Mouse (Mus musculus) intestine, postnatal 0 days (tissue): ENCODE data around the gene P2rx1. TPM values are rescaled to one million over a fixed set of nuclear protein-coding genes. Genes with fewer than 3 reads are reported as not detected.

Source experiments
- ATAC-seq: fragments of 200-750 bp; cut with Nextera tagmentation; 2 replicates; pipeline ENCODE4 v1.8.0; 2017; ENCODE audit warnings: mild to moderate bottlenecking, moderate TSS enrichment, moderate library complexity
- H3K27ac ChIP-seq: fragments of 300-500 bp; sonication (generic); 2 replicates; pipeline ENCODE4 v1.5.1; 2014; ENCODE audit warnings: mild to moderate bottlenecking, low read depth, low read length, moderate library complexity
- H3K27me3 ChIP-seq: fragments of 300-500 bp; sonication (generic); replicated peaks from 2 replicates; pipeline ENCODE4 v1.6.1; 2014; ENCODE audit warnings: low read length, mixed read lengths; ENCODE audit not compliant: control insufficient read depth, insufficient read depth
- H3K36me3 ChIP-seq: fragments of 300-500 bp; sonication (generic); 2 replicates; pipeline ENCODE4 v1.6.1; 2014; ENCODE audit warnings: mild to moderate bottlenecking, moderate library complexity; ENCODE audit not compliant: control insufficient read depth, insufficient read depth
- H3K4me1 ChIP-seq: fragments of 300-500 bp; sonication (generic); replicated peaks from 2 replicates; pipeline ENCODE4 v1.6.1; 2014; ENCODE audit warnings: antibody characterized with exemption, low read length, mixed read lengths; ENCODE audit not compliant: control insufficient read depth, insufficient read depth
- H3K4me2 ChIP-seq: fragments of 300-500 bp; sonication (generic); replicated peaks from 2 replicates; pipeline ENCODE4 v1.6.1; 2014; ENCODE audit warnings: low read depth, mild to moderate bottlenecking, moderate library complexity
- H3K4me3 ChIP-seq: fragments of 300-500 bp; sonication (generic); 2 replicates; pipeline ENCODE4 v1.5.1; 2014; ENCODE audit warnings: low read depth, low read length
- H3K9ac ChIP-seq: fragments of 300-500 bp; sonication (generic); 2 replicates; pipeline ENCODE4 v1.6.1; 2014; ENCODE audit warnings: mild to moderate bottlenecking, low read depth, low read length
- H3K9me3 ChIP-seq: fragments of 300-500 bp; sonication (generic); 2 replicates; pipeline ENCODE4 v1.6.1; 2016; ENCODE audit warnings: mixed run types; ENCODE audit not compliant: control insufficient read depth
- CTCF ChIP-seq: sonication (generic); IDR thresholded peaks from 2 replicates; pipeline ENCODE4 v1.5.1; 2016; ENCODE audit warnings: low read depth, mild to moderate bottlenecking, control low read depth, antibody characterized with exemption, moderate library complexity
- WGBS: fragments of 180-500 bp; shearing (Covaris S2); extraction: QIAGEN DNeasy Blood & Tissue Kit; methylation state at CpG from one replicate; pipeline ENCODE4 v1.1.7; 2014; 5-methylcytosine and 5-hydroxymethylcytosine counted together
- polyA plus RNA-seq: library from polyadenylated mRNA; unstranded; fragments of >200 nt; fragmentation: Nextera tagmentation; extraction: Ambion mirVana; gene quantifications from 2 replicates; pipeline ENCODE4 v1.2.1, GENCODE M21; 2015

The P2rx1 gene
- polyA plus RNA-seq, 1 experiment from 2014 or later, result 3.4 TPM

- no peak for TF ChIP-seq CTCF
- no peak for ATAC-seq
- Histone ChIP-seq H3K9ac (no peak overlapping the region), H3K4me2 (no peak overlapping the region), H3K27ac (no peak overlapping the region), H3K27me3 (no peaks in the 10 kb centered on the region), H3K9me3 (no peaks in the 10 kb centered on the region), H3K4me3 (no peak overlapping the region), H3K36me3 (no peaks in the 10 kb centered on the region), H3K4me1 (no peaks in the 10 kb centered on the region)
- 88% methylated on average over 9 of the region's 9 CpGs for WGBS
These were observed 16.4 kb upstream of the P2rx1 start for GRCm38 (mm10) chr11:72982516-72982915.

GRCm38 (mm10) chr11:72983283-72983682, 15.6 kb upstream of the P2rx1 start:
- 42% methylated on average over 5 of the region's 5 CpGs for WGBS
- Histone ChIP-seq H3K4me1 (no peaks in the 10 kb centered on the region), H3K4me3 (no peak overlapping the region), H3K27ac (no peak overlapping the region), H3K27me3 (no peaks in the 10 kb centered on the region), H3K9ac (no peak overlapping the region), H3K9me3 (no peaks in the 10 kb centered on the region), H3K36me3 (no peaks in the 10 kb centered on the region), H3K4me2 (no peak overlapping the region)
- peak; percentile 78 for TF ChIP-seq CTCF
- no peak for ATAC-seq

GRCm38 (mm10) chr11:72986745-72987144, 12.2 kb upstream of the P2rx1 start:
- TF ChIP-seq CTCF, result no peak
- no peaks in the 10 kb centered on the region; the same call in 1 of the 2 replicates for H3K36me3 ChIP-seq
- no peaks in the 10 kb centered on the region for H3K27me3 ChIP-seq
- H3K4me3 ChIP-seq, result no peak overlapping the region
- 39% methylated on average over 5 of the region's 5 CpGs for WGBS
- 0 out of 2 replicates have a peak, but pooled peaks cover 6% of the 10 kb centered on the region for H3K4me1 ChIP-seq
- no peak overlapping the region for H3K9ac ChIP-seq
- ATAC-seq, result 0 out of 2 replicates have a peak, but pooled peaks have one; percentile 11
- H3K27ac ChIP-seq, result no peak overlapping the region
- H3K9me3 ChIP-seq, result no peaks in the 10 kb centered on the region
- H3K4me2 ChIP-seq, result no peak overlapping the region

GRCm38 (mm10) chr11:72987234-72987633, 11.7 kb upstream of the P2rx1 start:
- H3K4me2 ChIP-seq, result no peak overlapping the region
- H3K9me3 ChIP-seq, result no peaks in the 10 kb centered on the region
- no peaks in the 10 kb centered on the region; the same call in 1 of the 2 replicates for H3K36me3 ChIP-seq
- WGBS, result 63% methylated on average over 5 of the region's 5 CpGs
- H3K27me3 ChIP-seq, result no peaks in the 10 kb centered on the region
- no peak for TF ChIP-seq CTCF
- no peak overlapping the region for H3K9ac ChIP-seq
- H3K4me1 ChIP-seq, result 0 out of 2 replicates have a peak, but pooled peaks cover 6% of the 10 kb centered on the region
- H3K27ac ChIP-seq, result no peak overlapping the region
- no peak for ATAC-seq
- no peak overlapping the region for H3K4me3 ChIP-seq

GRCm38 (mm10) chr11:72987807-72988206, 11.1 kb upstream of the P2rx1 start:
- Histone ChIP-seq H3K4me2 (no peak overlapping the region), H3K9ac (no peak overlapping the region), H3K36me3 (no peaks in the 10 kb centered on the region; the same call in 1 of the 2 replicates), H3K4me3 (no peak overlapping the region), H3K9me3 (no peaks in the 10 kb centered on the region), H3K27ac (no peak overlapping the region), H3K27me3 (no peaks in the 10 kb centered on the region), H3K4me1 (0 out of 2 replicates have a peak, but pooled peaks cover 6% of the 10 kb centered on the region)
- no peak for ATAC-seq
- TF ChIP-seq CTCF, result no peak
- 54% methylated on average over 5 of the region's 5 CpGs for WGBS

- no peak for TF ChIP-seq CTCF
- Histone ChIP-seq H3K36me3 (no peaks in the 10 kb centered on the region; the same call in 1 of the 2 replicates), H3K9ac (no peak overlapping the region), H3K4me3 (no peak overlapping the region), H3K4me2 (no peak overlapping the region), H3K27ac (no peak overlapping the region), H3K4me1 (0 out of 2 replicates have a peak, but pooled peaks cover 6% of the 10 kb centered on the region), H3K9me3 (no peaks in the 10 kb centered on the region), H3K27me3 (no peaks in the 10 kb centered on the region)
- 55% methylated on average over 6 of the region's 6 CpGs for WGBS
- ATAC-seq, result peak; percentile 31; the same call in 1 of the 2 replicates
These were observed 9.9 kb upstream of the P2rx1 start for GRCm38 (mm10) chr11:72989044-72989443.

- Histone ChIP-seq H3K4me3 (no peak overlapping the region), H3K4me1 (0 out of 2 replicates have a peak, but pooled peaks cover 6% of the 10 kb centered on the region), H3K36me3 (no peaks in the 10 kb centered on the region; the same call in 1 of the 2 replicates), H3K9ac (no peak overlapping the region), H3K4me2 (no peak overlapping the region), H3K27me3 (no peaks in the 10 kb centered on the region), H3K27ac (no peak overlapping the region), H3K9me3 (no peaks in the 10 kb centered on the region)
- no peak for ATAC-seq
- 83% methylated on average over 9 of the region's 9 CpGs for WGBS
- TF ChIP-seq CTCF, result no peak
These were observed 8.2 kb upstream of the P2rx1 start for GRCm38 (mm10) chr11:72990688-72991087.
